Mouse (Mus musculus): ENCODE results near the gene Ptgds.

Gene Ptgds

GRCm38 (mm10) chr2:25450853-25451647 is 18.8 kb downstream of the Ptgds start:
- no peak for DNase-seq (ENCODE audit: low spot score)

DNA sequence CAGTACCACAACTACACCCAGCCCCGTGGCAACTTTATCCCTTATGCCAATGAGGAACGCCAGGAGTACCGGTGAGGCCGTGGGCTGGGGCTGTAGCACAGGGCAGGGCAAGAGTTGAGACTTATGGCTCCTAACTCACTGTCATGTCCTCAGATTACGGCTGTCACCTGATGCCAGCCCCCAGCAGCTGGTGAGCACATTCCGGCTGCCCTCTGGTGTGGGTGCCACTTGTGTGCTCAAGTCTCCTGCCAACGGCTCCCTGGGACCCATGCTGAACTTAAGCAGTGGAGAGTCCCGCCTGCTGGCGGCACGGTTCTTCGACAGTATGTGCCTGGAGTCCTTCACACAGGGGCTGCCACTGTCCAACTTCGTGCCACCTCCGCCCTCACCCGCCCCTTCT is 27.2 kb downstream of the Ptgds start:
- no peak for DNase-seq (ENCODE audit: low spot score)

- no peak for DNase-seq (ENCODE audit: low spot score)
Measured at GRCm38 (mm10) chr2:25441067-25441466, 28.8 kb downstream of the Ptgds start.

DNA sequence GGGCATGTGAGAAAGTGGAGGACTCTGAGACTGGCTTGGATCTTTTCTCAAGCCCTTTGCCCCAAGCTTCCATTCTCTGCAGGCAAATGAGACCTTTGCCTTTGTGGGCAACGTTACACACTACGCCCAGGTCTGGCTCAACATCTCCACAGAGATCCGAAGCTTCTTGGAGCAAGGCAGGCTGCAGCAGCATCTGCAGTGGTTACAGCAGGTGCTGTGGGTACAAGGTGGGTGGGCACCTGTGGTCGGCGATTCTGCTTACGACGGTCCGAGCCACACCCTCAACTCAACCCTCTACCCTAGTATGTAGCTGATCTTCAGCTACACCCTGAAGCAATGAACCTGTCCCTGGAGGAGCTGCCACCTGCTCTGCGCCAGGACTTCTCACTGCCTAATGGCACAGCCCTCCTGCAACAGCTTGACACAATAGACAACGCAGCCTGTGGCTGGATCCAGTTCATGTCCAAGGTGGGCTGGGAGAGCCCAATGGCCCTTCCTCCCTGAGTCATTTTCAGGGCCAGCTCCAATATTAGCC is 33.5 kb downstream of the Ptgds start:
- no peak for DNase-seq (ENCODE audit: low spot score)

GRCm38 (mm10) chr2:25434292-25434691 is 35.6 kb downstream of the Ptgds start:
- DNase-seq (ENCODE audit: low spot score): no peak

DNA sequence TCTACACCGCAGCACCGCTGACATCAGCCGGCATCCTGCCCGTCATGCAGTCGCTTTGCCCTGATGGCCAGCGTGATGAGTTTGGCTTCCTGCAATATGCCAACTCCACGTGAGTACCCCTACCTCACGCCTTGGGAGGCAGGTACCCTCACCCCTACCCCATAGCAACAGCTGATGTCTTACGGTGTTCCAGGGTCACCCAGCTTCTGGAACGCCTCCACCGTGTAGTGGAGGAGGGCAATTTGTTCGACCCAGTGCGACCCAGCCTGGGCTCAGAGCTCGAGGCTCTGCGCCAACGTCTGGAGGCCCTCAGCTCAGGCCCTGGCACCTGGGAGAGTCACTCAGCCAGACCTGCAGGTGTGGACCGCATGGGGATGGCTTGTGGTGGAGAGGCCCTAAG is 36.7 kb downstream of the Ptgds start:
- no peak for DNase-seq (ENCODE audit: low spot score)

- no peak for DNase-seq (ENCODE audit: low spot score)
Measured at GRCm38 (mm10) chr2:25432326-25433098, 37.3 kb downstream of the Ptgds start.

- no peak for DNase-seq (ENCODE audit: low spot score)
Measured at GRCm38 (mm10) chr2:25431308-25431855, 38.5 kb downstream of the Ptgds start.

DNA sequence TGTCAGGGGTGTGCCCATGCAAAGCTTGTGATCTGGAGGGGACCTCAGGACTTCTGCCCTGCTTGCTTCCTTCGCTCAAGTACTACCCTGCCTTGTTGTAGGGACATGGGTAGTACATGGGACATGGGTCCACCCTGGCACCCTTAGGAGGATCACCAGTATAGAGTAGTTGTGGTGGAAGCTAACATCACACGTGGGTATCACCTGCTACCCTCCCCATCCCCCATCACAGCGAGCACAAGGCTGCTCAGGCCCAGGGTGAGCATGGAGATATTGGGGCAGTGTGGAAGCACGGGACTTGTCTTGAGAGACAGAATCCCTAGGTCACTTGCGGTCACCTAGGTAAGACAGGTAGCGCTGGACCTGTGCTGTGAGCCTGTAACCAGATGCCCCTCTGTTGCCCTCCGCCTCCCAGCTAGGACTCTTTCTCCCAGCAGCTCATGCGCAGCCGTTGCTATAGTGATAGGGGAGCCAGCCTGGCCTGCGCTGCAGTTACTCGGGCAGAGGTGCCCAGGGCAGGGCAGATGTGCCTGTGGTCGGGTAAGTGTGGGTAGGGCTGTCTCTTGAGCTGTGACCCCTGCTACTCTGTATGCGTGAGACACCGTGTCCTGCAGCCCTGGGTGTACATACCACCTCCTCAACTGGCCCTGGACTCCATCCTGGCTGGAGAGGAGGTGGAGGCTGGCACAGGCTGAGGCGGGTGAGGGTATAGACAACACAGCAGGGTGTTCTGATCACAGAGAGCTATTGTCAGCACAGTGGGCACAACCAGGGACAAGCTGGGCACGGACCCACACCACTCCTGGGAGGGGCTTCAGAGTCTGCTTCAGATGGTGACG is 39.2 kb downstream of the Ptgds start:
- peak; percentile 70 for DNase-seq (ENCODE audit: low spot score)

DNA sequence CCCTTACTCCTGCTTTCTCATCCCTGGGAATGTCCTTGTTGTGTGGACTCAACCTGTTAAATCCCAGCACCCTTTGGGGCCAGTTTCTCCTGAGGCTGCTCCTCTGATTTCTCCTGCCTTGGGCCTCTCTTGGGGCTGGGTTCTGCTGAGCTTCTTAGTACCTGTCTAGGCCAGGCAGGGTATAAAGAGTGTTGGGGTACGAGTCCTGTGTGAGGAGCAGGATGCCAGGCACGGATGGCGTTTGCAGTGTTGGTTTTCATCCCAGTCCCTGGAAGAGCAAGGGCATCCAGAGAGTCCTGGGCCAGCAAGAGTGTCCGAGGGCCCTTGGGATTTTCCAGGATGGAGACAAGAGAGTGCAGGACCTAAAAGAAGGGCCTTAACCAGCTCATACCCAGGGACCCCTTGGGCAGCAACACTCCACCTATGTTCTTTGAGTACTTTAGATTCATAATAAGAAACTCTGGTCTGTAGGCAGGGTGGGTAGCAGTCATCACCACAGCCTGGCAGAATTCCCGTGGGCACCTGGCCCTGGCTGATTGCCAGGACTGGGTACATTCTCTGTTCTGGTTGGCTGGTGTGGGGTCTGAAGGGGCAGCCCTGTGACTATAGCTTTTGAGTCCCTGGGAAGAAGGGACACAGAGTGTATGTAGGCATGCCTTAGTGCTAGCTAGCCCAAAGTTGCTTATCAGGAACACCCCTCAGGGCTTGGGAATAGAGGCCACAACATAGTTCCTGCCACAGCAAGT is 40.2 kb downstream of the Ptgds start:
- no peak for DNase-seq (ENCODE audit: low spot score)

DNA sequence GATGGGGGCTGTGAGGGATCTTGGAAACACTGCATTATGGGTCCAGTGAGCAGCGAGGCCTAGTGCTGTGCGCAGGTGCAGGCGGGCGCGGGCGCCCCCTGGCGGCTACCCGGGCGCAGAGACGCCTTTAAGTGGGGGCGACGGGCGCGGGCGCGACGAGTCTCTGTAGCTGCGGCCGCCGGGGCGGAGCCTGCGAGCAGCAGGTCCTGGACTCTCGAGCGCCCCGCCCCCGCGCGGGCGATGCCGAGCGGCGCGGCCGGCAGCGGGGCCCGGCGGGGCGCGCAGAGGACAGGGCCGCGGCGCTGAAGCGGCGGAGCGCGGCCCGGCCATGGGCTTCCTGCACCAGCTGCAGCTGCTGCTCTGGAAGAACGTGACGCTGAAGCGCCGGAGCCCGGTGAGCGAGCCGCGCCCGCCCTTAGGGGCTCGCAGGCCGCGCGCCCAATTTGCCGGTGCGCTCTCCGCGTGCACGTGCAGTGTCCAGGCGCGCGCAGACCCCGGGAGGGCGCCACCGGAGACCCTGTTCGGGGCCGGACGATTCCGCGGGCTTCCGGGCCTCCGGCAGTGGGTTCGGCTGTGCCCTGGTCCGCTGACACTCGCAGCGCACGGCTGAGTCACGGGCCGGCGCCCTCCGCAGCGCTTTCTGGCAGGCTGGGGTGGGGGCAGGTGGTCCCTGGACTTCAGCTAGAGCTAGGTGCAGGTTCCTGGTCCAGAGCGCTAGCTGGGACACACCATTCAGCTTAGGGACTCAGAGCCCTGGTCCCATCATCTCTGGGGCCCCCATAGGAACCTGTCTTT is 41.2 kb downstream of the Ptgds start, which contains the start of gene Abca2:
Gene Abca2 (plus strand): TSS at position 262 of the 795 bp plus-strand sequence.
- DNase-seq (ENCODE audit: low spot score): peak; percentile 98

GRCm38 (mm10) chr2:25427256-25427655 is 42.6 kb downstream of the Ptgds start:
- no peak for DNase-seq (ENCODE audit: low spot score)

DNA sequence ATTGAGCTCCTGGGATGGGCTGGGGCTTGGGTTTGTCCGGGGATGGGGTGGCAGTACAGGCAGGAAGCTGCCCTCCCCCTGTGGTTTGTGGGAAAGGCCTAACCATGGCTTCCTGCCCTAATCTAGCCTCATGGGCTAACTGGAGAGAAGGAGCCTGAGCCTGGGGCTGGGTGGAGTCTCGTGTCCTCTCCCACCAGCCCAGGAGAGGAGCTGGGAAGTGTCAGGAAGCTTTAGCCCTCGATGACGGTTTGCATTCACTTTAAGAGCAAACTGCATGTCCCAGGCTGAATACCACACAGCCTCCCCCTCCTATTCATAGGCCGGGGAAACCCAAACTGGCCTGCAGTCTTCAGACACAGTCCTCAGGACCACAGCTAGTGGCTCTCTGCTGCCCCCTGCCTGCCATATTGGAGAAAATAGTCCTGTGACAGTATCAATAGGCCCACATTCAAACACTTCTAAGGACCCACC is 43.1 kb downstream of the Ptgds start:
- peak; percentile 69 for DNase-seq (ENCODE audit: low spot score)

- no peak for DNase-seq (ENCODE audit: low spot score)
Measured at GRCm38 (mm10) chr2:25425481-25425880, 44.4 kb downstream of the Ptgds start.

GRCm38 (mm10) chr2:25423626-25424025 is 46.2 kb downstream of the Ptgds start:
- no peak for DNase-seq (ENCODE audit: low spot score)

DNA sequence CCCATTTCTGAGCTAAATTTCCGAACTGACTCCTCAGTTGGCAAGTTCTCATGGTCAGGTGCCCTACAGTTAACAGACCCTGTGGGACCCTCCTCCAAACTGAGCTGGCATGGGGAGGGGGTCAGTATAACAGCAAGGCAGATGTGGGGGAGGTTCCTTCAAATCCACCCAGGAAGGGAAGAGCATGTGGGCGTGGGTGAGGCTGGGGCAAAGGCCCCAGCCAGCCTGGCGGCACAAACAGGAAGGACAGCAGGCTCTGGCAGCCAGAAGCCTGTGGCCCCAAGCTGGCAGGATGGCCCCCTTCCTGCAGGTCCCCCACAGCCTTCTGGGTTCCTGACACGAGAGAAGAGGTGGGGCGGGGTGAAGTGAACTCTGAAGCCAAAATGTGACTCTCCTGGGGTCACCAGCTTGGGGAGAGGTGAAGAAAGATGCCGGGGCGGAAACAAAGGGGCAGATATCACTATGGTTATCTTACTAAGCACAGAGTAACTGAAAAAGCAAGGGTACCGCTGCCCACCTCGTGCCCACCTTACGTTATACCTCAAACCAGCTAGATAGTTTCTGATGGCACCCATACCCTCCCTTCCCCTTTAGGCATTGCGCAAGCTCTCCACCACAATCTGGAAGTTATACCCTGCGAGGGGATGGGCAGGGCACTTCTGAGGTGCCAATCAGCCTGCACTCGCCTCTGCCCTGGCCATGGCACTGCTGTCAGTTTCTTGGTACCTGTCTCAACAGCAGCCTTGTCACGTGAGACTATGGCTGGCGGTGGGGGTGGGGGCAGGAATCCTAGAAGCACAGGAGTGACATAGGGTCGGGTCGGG is 47.0 kb downstream of the Ptgds start, which contains the start of gene Fut7:
Gene Fut7 (plus strand): TSS at position 681 of the 824 bp plus-strand sequence.
- DNase-seq (ENCODE audit: low spot score): no peak

DNA sequence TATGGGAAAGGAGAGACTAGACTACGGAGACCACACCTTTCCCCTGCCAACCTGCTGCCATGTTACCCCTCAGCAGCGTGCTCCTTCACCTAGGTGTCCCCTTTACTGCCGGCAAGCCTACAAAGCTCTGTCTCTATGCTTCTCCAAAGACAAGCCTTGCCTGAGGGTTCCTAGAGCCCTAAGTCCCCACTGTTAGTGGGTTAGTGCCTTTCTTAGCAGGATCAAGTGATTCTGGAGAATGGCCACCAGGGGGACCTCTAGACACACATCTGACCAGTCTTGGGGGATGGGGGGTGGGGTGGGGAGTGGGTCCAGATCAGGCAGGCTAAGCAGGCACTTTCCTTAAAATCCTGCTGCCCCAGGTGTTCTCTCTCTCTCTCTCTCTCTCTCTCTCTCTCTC is 48.0 kb downstream of the Ptgds start:
- DNase-seq (ENCODE audit: low spot score): peak; percentile 48

GRCm38 (mm10) chr2:25417426-25417825 is 52.4 kb downstream of the Ptgds start:
- DNase-seq (ENCODE audit: low spot score): no peak

Measured in layer of hippocampus, adult 11-12 months (tissue).